Mouse (Mus musculus) CH12.LX (cell line): Measurements from ENCODE around the gene Cep89. TPM values are rescaled to one million over a fixed set of nuclear protein-coding genes. Genes with fewer than 3 reads are reported as not detected.

Experiments
- DNase-seq: peaks from one replicate; pipeline ENCODE4 v3.0.0-alpha.2; 2013; ENCODE audit errors: extremely low read depth
- H3K27ac ChIP-seq: 2 replicates; pipeline ENCODE4 v1.5.1; 2012; ENCODE audit warnings: low read depth, mild to moderate bottlenecking, control low read depth, moderate library complexity; ENCODE audit not compliant: insufficient read depth
- H3K27me3 ChIP-seq: replicated peaks from 2 replicates; pipeline ENCODE3; 2012; ENCODE audit warnings: inconsistent platforms
- H3K36me3 ChIP-seq, 2 experiments: replicated peaks in 1 of 2; 2 replicates each; pipeline versions ENCODE3 to v1.6.1; 2012; ENCODE audit warnings: inconsistent platforms in 1 of 2, low read length in 1 of 2, mild to moderate bottlenecking in 1 of 2, mixed read lengths in 1 of 2, moderate library complexity in 1 of 2; ENCODE audit not compliant: control insufficient read depth in 1 of 2, insufficient read depth in 1 of 2
- H3K4me1 ChIP-seq, 2 experiments: 2 replicates each; pipeline ENCODE4 v1.6.1; 2012; ENCODE audit warnings: inconsistent platforms in 1 of 2, moderate library complexity in 1 of 2; ENCODE audit not compliant: insufficient read depth in 2 of 2, control insufficient read depth in 1 of 2
- H3K4me2 ChIP-seq: 2 replicates; pipeline ENCODE4 v1.6.1; 2012; ENCODE audit warnings: low read depth, mild to moderate bottlenecking, control low read depth; ENCODE audit not compliant: poor library complexity, insufficient read depth, severe bottlenecking
- H3K4me3 ChIP-seq, 3 experiments: fragments of 150-350 bp in 1 of 3; sonication (generic) in 1 of 3; replicated peaks in 1 of 3; 2 replicates each; pipeline versions ENCODE3 to v1.5.1; 2011 to 2012; ENCODE audit warnings: low read depth in 2 of 3, low read length in 2 of 3, mild to moderate bottlenecking in 2 of 3, moderate library complexity in 2 of 3, control low read depth in 1 of 3, improper control_type of control experiment in 1 of 3, inconsistent platforms in 1 of 3, mixed read lengths in 1 of 3; ENCODE audit not compliant: poor library complexity in 1 of 3
- H3K79me2 ChIP-seq: replicated peaks from 2 replicates; pipeline ENCODE4 v1.6.1; 2012; ENCODE audit warnings: mild to moderate bottlenecking, moderate library complexity; ENCODE audit not compliant: control insufficient read depth, poor library complexity, insufficient read depth, severe bottlenecking; ENCODE audit errors: extremely low read depth
- H3K9ac ChIP-seq: 2 replicates; pipeline ENCODE4 v1.6.1; 2012; ENCODE audit warnings: low read depth, mild to moderate bottlenecking, control low read depth, moderate library complexity; ENCODE audit not compliant: insufficient read depth
- H3K9me3 ChIP-seq: replicated peaks from 2 replicates; pipeline ENCODE3; 2012; ENCODE audit warnings: low read length, inconsistent platforms, mixed read lengths
- CHD2 ChIP-seq: IDR thresholded peaks from 2 replicates; pipeline ENCODE4 v1.6.1; 2011; ENCODE audit warnings: low read length, improper control_type of control experiment
- CTCF ChIP-seq, 2 experiments: IDR thresholded peaks in 1 of 2; conservative IDR thresholded peaks in 1 of 2; 2 replicates each; pipeline ENCODE4 v1.5.1; 2011 to 2012; ENCODE audit warnings: low read depth in 2 of 2, low read length in 2 of 2, improper control_type of control experiment in 1 of 2, inconsistent platforms in 1 of 2, mild to moderate bottlenecking in 1 of 2, moderate library complexity in 1 of 2
- E2F4 ChIP-seq: IDR thresholded peaks from 2 replicates; pipeline ENCODE4 v1.6.1; 2011; ENCODE audit warnings: low read depth, low read length, improper control_type of control experiment; ENCODE audit not compliant: insufficient replicate concordance
- ELF1 ChIP-seq: IDR thresholded peaks from 2 replicates; pipeline ENCODE4 v1.6.1; 2014; ENCODE audit warnings: low read depth, mild to moderate bottlenecking, inconsistent platforms, low read length, improper control_type of control experiment
- EP300 ChIP-seq: IDR thresholded peaks from 2 replicates; pipeline ENCODE4 v1.6.1; 2011; ENCODE audit warnings: low read length, improper control_type of control experiment
- ETS1 ChIP-seq: conservative IDR thresholded peaks from 2 replicates; pipeline ENCODE4 v1.6.1; 2012; ENCODE audit warnings: low read depth, mild to moderate bottlenecking, inconsistent platforms, low read length, improper control_type of control experiment, moderate library complexity
- HCFC1 ChIP-seq: IDR thresholded peaks from 2 replicates; pipeline ENCODE4 v1.6.1; 2012; ENCODE audit warnings: low read depth, mild to moderate bottlenecking, inconsistent platforms, low read length, improper control_type of control experiment
- IRF4 ChIP-seq: IDR thresholded peaks from 2 replicates; pipeline ENCODE4 v1.6.1; 2014; ENCODE audit warnings: low read depth, mild to moderate bottlenecking, inconsistent platforms, low read length, improper control_type of control experiment
- JUN ChIP-seq: IDR thresholded peaks from 2 replicates; pipeline ENCODE4 v1.6.1; 2011; ENCODE audit warnings: low read depth, mild to moderate bottlenecking, low read length, improper control_type of control experiment, moderate library complexity; ENCODE audit not compliant: insufficient read depth
- MAFK ChIP-seq: IDR thresholded peaks from 2 replicates; pipeline ENCODE4 v1.6.1; 2011; ENCODE audit warnings: low read length, improper control_type of control experiment; ENCODE audit not compliant: insufficient replicate concordance
- MAX ChIP-seq: IDR thresholded peaks from 2 replicates; pipeline ENCODE4 v1.6.1; 2011; ENCODE audit warnings: low read length, improper control_type of control experiment
- MAZ ChIP-seq: IDR thresholded peaks from 2 replicates; pipeline ENCODE4 v1.6.1; 2012; ENCODE audit warnings: low read depth, mild to moderate bottlenecking, inconsistent platforms, low read length, improper control_type of control experiment, moderate library complexity
- MEF2A ChIP-seq: IDR thresholded peaks from 2 replicates; pipeline ENCODE4 v1.6.1; 2014; ENCODE audit warnings: low read depth, mild to moderate bottlenecking, inconsistent platforms, low read length, improper control_type of control experiment, borderline replicate concordance
- MXI1 ChIP-seq: IDR thresholded peaks from 2 replicates; pipeline ENCODE4 v1.6.1; 2011; ENCODE audit warnings: mild to moderate bottlenecking, low read depth, low read length, improper control_type of control experiment
- POLR2A ChIP-seq: IDR thresholded peaks from 2 replicates; pipeline ENCODE4 v1.6.1; 2011; ENCODE audit warnings: low read depth, mild to moderate bottlenecking, improper control_type of control experiment, low read length
- POLR2AphosphoS2 ChIP-seq: IDR thresholded peaks from 2 replicates; pipeline ENCODE4 v1.6.1; 2011; ENCODE audit warnings: low read depth, low read length, improper control_type of control experiment
- RAD21 ChIP-seq: IDR thresholded peaks from 2 replicates; pipeline ENCODE4 v1.6.1; 2011; ENCODE audit warnings: low read depth, mild to moderate bottlenecking, low read length, improper control_type of control experiment, moderate library complexity
- SIN3A ChIP-seq: IDR thresholded peaks from 2 replicates; pipeline ENCODE4 v1.6.1; 2012; ENCODE audit warnings: low read length, improper control_type of control experiment, inconsistent platforms
- SMC3 ChIP-seq: IDR thresholded peaks from 2 replicates; pipeline ENCODE4 v1.6.1; 2011; ENCODE audit warnings: low read depth, low read length, improper control_type of control experiment
- TBP ChIP-seq: conservative IDR thresholded peaks from 2 replicates; pipeline ENCODE4 v1.6.1; 2011; ENCODE audit warnings: low read depth, low read length, improper control_type of control experiment
- TCF12 ChIP-seq: IDR thresholded peaks from 2 replicates; pipeline ENCODE4 v1.6.1; 2014; ENCODE audit warnings: low read depth, mild to moderate bottlenecking, inconsistent platforms, low read length, improper control_type of control experiment
- UBTF ChIP-seq: IDR thresholded peaks from 2 replicates; pipeline ENCODE4 v1.6.1; 2012; ENCODE audit warnings: low read depth, mild to moderate bottlenecking, inconsistent platforms, low read length, improper control_type of control experiment, moderate library complexity
- USF1 ChIP-seq: IDR thresholded peaks from 2 replicates; pipeline ENCODE4 v1.6.1; 2014; ENCODE audit warnings: low read depth, mild to moderate bottlenecking, inconsistent platforms, low read length, improper control_type of control experiment
- ZKSCAN1 ChIP-seq: IDR thresholded peaks from 2 replicates; pipeline ENCODE4 v1.6.1; 2012; ENCODE audit warnings: low read depth, inconsistent platforms, low read length, improper control_type of control experiment, borderline replicate concordance
- ZMIZ1 ChIP-seq: IDR thresholded peaks from 2 replicates; pipeline ENCODE4 v1.6.1; 2012; ENCODE audit warnings: low read depth, mild to moderate bottlenecking, inconsistent platforms, low read length, improper control_type of control experiment
- ZNF384 ChIP-seq: IDR thresholded peaks from 2 replicates; pipeline ENCODE4 v1.6.1; 2012; ENCODE audit warnings: low read depth, low read length, improper control_type of control experiment, inconsistent platforms
- dilution Hi-C: fragments of 300-500 bp; cut with MboI; formaldehyde crosslinking; loops from 2 replicates; pipeline ENCODE4 v1.14.3; 2020; ENCODE audit warnings: low sequenced_read_pairs; ENCODE audit not compliant: extremely low pct_unique_long_range_greater_than_20kb, extremely low pct_ligation_motif_present
- in situ Hi-C: fragments of 300-500 bp; cut with MboI; formaldehyde crosslinking; loops from 3 replicates; pipeline ENCODE4 v1.14.3; 2019; ENCODE audit warnings: low sequenced_read_pairs, low pct_ligation_motif_present, low pct_unique_long_range_greater_than_20kb, mixed read lengths
- polyA plus RNA-seq: library from polyadenylated mRNA; unstranded; fragments of >175 nt; gene quantifications from 2 replicates; pipeline ENCODE4 v1.2.1, GENCODE M21; 2012; ENCODE audit warnings: low read depth; ENCODE audit not compliant: insufficient read length
- total RNA-seq, 2 experiments: library from RNA; depleted of rRNA; stranded (reverse); fragments of 300-350 nt in 1 of 2; fragments of >200 nt in 1 of 2; gene quantifications; 2 replicates each; pipeline ENCODE4 v1.2.3; 2012 to 2014

Gene Cep89
- total and polyA plus RNA-seq, 3 experiments = 5.2 to 25.4 (median 12.6) TPM

GRCm38 (mm10) chr7:35349886-35350684, 46.8 kb upstream of the Cep89 start:
- Histone ChIP-seq H3K4me1 (no peaks in the 10 kb centered on the region), H3K27ac (no peak overlapping the region), H3K9me3 (peaks cover 4% of the 10 kb centered on the region), H3K4me3 (no peak overlapping the region), H3K9ac (no peak overlapping the region), H3K36me3 (no peaks in the 10 kb centered on the region), H3K4me2 (no peak overlapping the region), H3K27me3 (peaks cover 19% of the 10 kb centered on the region), H3K79me2 (no peaks in the 10 kb centered on the region)
- dilution Hi-C loops = no loop called here
- in situ Hi-C loops = no loop called here
- TF ChIP-seq HCFC1 (no peak), CTCF (conservative IDR thresholded peaks at IDR 0.05 in 1 of 2, IDR thresholded peaks at IDR 0.05 in 1 of 2; ENCODE audit: low read depth in 2 of 2, low read length in 2 of 2) (no peak), TCF12 (no peak), ZMIZ1 (no peak), ZKSCAN1 (no peak), MXI1 (no peak), UBTF (no peak), SIN3A (no peak), MAZ (no peak), MAFK (no peak), EP300 (no peak), ELF1 (no peak), TBP (no peak), CHD2 (no peak), IRF4 (no peak), MAX (no peak), USF1 (no peak), POLR2AphosphoS2 (no peak)
- no peak for DNase-seq

DNA sequence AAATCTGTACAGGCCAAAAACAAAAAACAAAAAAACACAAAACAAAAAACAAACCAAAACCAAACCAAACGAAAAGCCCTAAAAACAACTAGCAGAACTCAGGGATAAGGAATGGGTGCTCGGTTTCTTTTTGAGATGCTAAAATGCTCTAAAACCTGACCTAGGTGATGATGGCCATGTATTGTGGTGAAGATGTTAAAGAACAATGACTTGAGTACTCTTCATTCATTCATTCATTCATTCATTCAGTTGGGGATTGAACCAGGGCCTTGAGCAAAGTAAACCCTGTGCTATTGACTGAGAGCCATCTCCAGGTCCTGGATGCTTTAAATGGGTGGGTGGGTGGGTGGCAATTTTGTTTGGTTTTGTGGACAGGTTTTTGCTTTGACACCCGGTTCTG, 45.7 kb upstream of the Cep89 start:
- TF ChIP-seq ZKSCAN1 = no peak
- no peak for TF ChIP-seq RAD21
- no peak for TF ChIP-seq SIN3A
- no peak for TF ChIP-seq ZNF384
- no peak for TF ChIP-seq TCF12
- TF ChIP-seq HCFC1 = no peak
- no peak for TF ChIP-seq UBTF
- TF ChIP-seq JUN = no peak
- TF ChIP-seq MAX = no peak
- no peak for TF ChIP-seq IRF4
- no peak for TF ChIP-seq POLR2A
- no peak for TF ChIP-seq TBP
- no peak for TF ChIP-seq USF1
- no peak for TF ChIP-seq MAFK
- no peak for TF ChIP-seq SMC3
- no peak for TF ChIP-seq ELF1
- no peak for TF ChIP-seq E2F4
- no peak for TF ChIP-seq CTCF (conservative IDR thresholded peaks at IDR 0.05 in 1 of 2, IDR thresholded peaks at IDR 0.05 in 1 of 2; ENCODE audit: low read depth in 2 of 2, low read length in 2 of 2)
- TF ChIP-seq MEF2A = no peak
- no peak for TF ChIP-seq ETS1
- TF ChIP-seq, all 38 proteins: peak for 0
- DNase-seq = no peak
- Histone ChIP-seq H3K9me3 (peaks cover 4% of the 10 kb centered on the region), H3K36me3 (no peaks in the 10 kb centered on the region), H3K4me3 (no peak overlapping the region), H3K4me2 (no peak overlapping the region), H3K4me1 (no peaks in the 10 kb centered on the region), H3K27me3 (peaks cover 23% of the 10 kb centered on the region), H3K9ac (no peak overlapping the region), H3K79me2 (no peaks in the 10 kb centered on the region), H3K27ac (no peak overlapping the region)
- in situ Hi-C loops = no loop called here
- dilution Hi-C loops = no loop called here
